Mouse (Mus musculus): ENCODE results near the gene Hdac10. TPM values are rescaled to one million over a fixed set of nuclear protein-coding genes. Genes with fewer than 3 reads are reported as not detected.

Hdac10 gene
- total RNA-seq, 2 experiments from 2014 or later: 5.6 to 12.0 TPM

DNA sequence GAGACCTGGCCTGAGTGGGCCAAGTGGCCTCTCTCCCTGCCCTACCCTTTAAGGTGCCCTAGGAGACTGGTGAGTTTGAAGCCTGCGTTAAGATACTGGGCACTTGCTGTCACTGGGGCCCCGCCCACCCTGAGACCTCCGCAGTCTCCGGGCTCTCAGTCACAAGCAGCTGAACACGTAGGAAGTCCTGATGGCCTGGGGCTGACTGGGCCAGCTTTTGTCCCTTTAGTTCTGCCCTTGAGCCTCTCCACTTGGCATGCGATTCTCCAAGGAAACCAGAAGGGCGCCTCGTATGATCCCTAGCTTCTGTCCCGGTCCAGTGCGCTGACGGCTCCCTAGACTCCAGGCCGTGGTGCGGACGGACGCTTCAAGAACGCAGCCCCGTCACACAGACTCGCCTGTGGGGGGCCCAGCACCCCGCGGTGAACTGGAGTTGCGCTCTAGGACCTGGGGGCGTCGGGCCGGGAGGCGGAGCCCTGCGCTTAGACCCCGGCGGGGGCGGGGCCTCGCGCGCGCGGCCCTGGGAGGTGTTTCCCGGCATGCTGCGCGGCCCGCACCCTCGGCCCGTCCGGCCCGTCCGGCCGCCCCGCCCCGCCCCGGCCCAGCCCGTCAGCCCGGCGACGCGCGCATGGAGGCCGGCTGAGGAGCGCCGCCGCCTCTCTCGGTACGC, 52.9 kb downstream of the Hdac10 start:
- peak; percentile 58 for ATAC-seq (replicated peaks; ENCODE audit: poor library complexity)

DNA sequence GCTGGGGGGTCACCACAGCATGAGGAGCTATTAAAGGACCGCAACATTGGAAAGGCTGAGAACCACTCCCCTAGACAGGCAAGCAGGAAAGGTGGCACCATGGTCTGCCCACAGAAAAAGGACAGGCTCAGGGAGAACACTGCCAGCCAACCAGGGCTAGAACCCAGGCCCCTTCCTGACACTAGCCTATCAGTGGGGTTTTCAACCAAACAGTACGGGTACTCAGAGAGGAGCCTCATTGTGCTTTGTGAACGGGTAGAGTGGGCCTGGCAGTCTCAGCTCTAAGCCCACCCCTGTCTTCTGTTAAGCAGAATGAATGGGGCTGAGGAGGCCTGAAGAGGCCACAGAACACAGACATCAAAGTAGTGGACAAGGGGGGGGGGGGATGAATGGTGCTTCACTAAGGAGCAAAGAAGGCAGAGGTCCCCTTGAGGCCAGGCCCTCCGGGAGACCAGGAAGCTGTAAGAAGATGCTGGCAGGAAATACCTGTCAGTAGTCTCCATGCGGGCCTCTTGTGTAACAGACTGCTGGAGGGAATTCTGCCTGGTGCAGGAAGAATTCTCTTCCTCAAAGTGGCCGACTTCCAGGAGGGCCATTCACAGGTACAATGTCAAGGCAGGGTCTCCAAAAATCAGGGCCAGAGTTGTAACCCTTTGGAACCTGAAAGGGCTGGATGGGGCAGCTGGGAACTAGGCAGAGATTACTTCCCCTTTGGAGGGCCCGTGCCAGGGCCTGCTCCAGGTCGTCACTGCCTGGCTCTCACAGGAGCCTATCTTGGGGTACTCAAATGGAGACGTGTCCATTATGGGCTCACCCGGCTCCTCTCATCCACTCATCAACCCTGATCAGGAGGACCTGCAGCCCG, 53.7 kb downstream of the Hdac10 start, which contains the start of gene Trabd:
Gene Trabd (plus strand): TSS at position 512 of the 865 bp plus-strand sequence.
- ATAC-seq (replicated peaks; ENCODE audit: poor library complexity): peak; percentile 23

DNA sequence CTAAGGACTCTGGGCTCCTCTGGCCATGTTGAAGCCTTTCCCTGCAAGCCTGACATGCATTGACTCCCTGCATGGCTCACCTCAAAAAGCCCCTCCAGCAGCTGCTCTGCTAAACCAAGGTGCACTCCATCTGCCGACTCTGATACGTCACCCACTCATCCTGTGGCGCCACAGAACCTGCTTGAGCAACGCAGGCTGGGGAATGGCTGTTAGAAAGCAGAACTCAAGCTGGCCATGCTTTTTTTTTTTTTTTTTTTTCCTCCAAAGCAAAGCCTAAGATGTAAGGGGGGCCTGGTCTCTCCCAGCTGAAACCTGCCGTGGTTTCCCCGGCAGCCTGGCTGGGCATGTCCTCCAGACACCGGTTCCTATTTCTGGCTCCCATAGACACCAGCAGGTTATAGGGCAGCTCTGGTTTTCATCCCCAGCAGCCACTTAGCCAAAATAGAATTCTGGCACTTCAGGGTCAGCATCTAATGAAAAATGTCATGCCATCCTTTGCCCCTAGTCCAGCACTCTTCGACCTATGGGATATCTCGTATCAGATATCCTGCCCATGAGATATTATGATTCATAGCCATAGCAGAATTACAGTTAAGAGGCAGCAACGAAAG, 54.4 kb downstream of the Hdac10 start:
- peak; percentile 36 for ATAC-seq (replicated peaks; ENCODE audit: poor library complexity)

Other genes with a start within 250 kb of the Hdac10 start
- not detected in 2 replicates for gene Ttll8, start 174.3 kb downstream of the Hdac10 start, total RNA-seq (2015)
- gene Ttll8, start 174.3 kb downstream of the Hdac10 start, total RNA-seq (2017): not detected in 2 replicates
- not detected in 2 replicates for gene Mlc1, start 149.7 kb downstream of the Hdac10 start, total RNA-seq (2015)
- not detected in 2 replicates for gene Mlc1, start 149.7 kb downstream of the Hdac10 start, total RNA-seq (2017)
- gene Mov10l1, start 145.8 kb downstream of the Hdac10 start, total RNA-seq (2015): not detected in 2 replicates
- gene Mov10l1, start 145.8 kb downstream of the Hdac10 start, total RNA-seq (2017): not detected in 2 replicates
- gene Panx2, start 69.0 kb downstream of the Hdac10 start, total RNA-seq (2015): not detected in 2 replicates
- gene Panx2, start 69.0 kb downstream of the Hdac10 start, total RNA-seq (2017): 0.20 TPM in 1 of 2 replicates, not detected in the other
- 27.4 and 29.7 TPM in 2 replicates for gene Trabd, start 53.6 kb downstream of the Hdac10 start, total RNA-seq (2015)
- 38.0 and 38.6 TPM in 2 replicates for gene Trabd, start 53.6 kb downstream of the Hdac10 start, total RNA-seq (2017)
- 10.1 and 13.4 TPM in 2 replicates for gene Selenoo, start 39.6 kb downstream of the Hdac10 start, total RNA-seq (2015)
- 12.2 and 14.4 TPM in 2 replicates for gene Selenoo, start 39.6 kb downstream of the Hdac10 start, total RNA-seq (2017)
- gene Tubgcp6, start 5.6 kb downstream of the Hdac10 start, total RNA-seq (2015): 22.2 and 24.7 TPM in 2 replicates
- 16.6 and 35.5 TPM in 2 replicates for gene Tubgcp6, start 5.6 kb downstream of the Hdac10 start, total RNA-seq (2017)
- gene Mapk12, start 12.0 kb upstream of the Hdac10 start, total RNA-seq (2015): 0.49 TPM in 1 of 2 replicates, not detected in the other
- 0.04 and 0.47 TPM in 2 replicates for gene Mapk12, start 12.0 kb upstream of the Hdac10 start, total RNA-seq (2017)
- not detected in 2 replicates for gene Mapk11, start 20.9 kb upstream of the Hdac10 start, total RNA-seq (2015)
- 0.10 TPM in 1 of 2 replicates, not detected in the other for gene Mapk11, start 20.9 kb upstream of the Hdac10 start, total RNA-seq (2017)
- gene Plxnb2, start 52.1 kb upstream of the Hdac10 start, total RNA-seq (2015): 12.1 and 12.6 TPM in 2 replicates
- 9.3 and 14.5 TPM in 2 replicates for gene Plxnb2, start 52.1 kb upstream of the Hdac10 start, total RNA-seq (2017)
- gene Dennd6b, start 67.8 kb upstream of the Hdac10 start, total RNA-seq (2015): 1.6 and 2.4 TPM in 2 replicates
- 1.3 and 2.5 TPM in 2 replicates for gene Dennd6b, start 67.8 kb upstream of the Hdac10 start, total RNA-seq (2017)
- gene Ppp6r2, start 82.9 kb upstream of the Hdac10 start, total RNA-seq (2015): 8.5 and 11.8 TPM in 2 replicates
- gene Ppp6r2, start 82.9 kb upstream of the Hdac10 start, total RNA-seq (2017): 9.8 and 11.2 TPM in 2 replicates
- 92.1 and 94.9 TPM in 2 replicates for gene Sbf1, start 186.6 kb upstream of the Hdac10 start, total RNA-seq (2015)
- gene Sbf1, start 186.6 kb upstream of the Hdac10 start, total RNA-seq (2017): 50.0 and 52.1 TPM in 2 replicates
- not detected in 2 replicates for gene Adm2, start 194.0 kb upstream of the Hdac10 start, total RNA-seq (2015)
- not detected in 2 replicates for gene Adm2, start 194.0 kb upstream of the Hdac10 start, total RNA-seq (2017)
- gene Miox, start 205.7 kb upstream of the Hdac10 start, total RNA-seq (2015): not detected in 2 replicates
- not detected in 2 replicates for gene Miox, start 205.7 kb upstream of the Hdac10 start, total RNA-seq (2017)
- gene Lmf2, start 227.0 kb upstream of the Hdac10 start, total RNA-seq (2015): 14.0 and 16.6 TPM in 2 replicates
- 7.4 and 11.7 TPM in 2 replicates for gene Lmf2, start 227.0 kb upstream of the Hdac10 start, total RNA-seq (2017)
- gene Ncaph2, start 227.0 kb upstream of the Hdac10 start, total RNA-seq (2015): 82.4 and 115 TPM in 2 replicates
- gene Ncaph2, start 227.0 kb upstream of the Hdac10 start, total RNA-seq (2017): 96.7 and 97.9 TPM in 2 replicates
- gene Sco2, start 245.1 kb upstream of the Hdac10 start, total RNA-seq (2015): 15.9 and 20.6 TPM in 2 replicates
- 14.4 and 14.7 TPM in 2 replicates for gene Sco2, start 245.1 kb upstream of the Hdac10 start, total RNA-seq (2017)
- 0.10 and 0.17 TPM in 2 replicates for gene Tymp, start 248.3 kb upstream of the Hdac10 start, total RNA-seq (2015)
- gene Tymp, start 248.3 kb upstream of the Hdac10 start, total RNA-seq (2017): 0.42 and 0.71 TPM in 2 replicates